Mouse (Mus musculus) stomach, postnatal 0 days (tissue): ENCODE measurements around the gene Lzic. TPM values are rescaled to one million over a fixed set of nuclear protein-coding genes. Genes with fewer than 3 reads are reported as not detected.
A peak's percentile ranks its signal among the peaks of the same experiment; 100 is the strongest.
"Not testable (repeated sequence)": the region's sequence is repeated elsewhere in the genome, so short reads cannot be mapped to it uniquely, and the experiment has no call there.

Experiments used
- ATAC-seq: fragments of 200-750 bp; cut with Nextera tagmentation; 2 replicates; pipeline ENCODE4 v1.8.0; 2017; ENCODE audit not compliant: low FRiP score, low TSS enrichment
- DNase-seq: peaks from one replicate; pipeline ENCODE4 v3.0.0-alpha.2; 2016; ENCODE audit warnings: low spot score
- H3K27ac ChIP-seq: fragments of 300-500 bp; sonication (generic); replicated peaks from 2 replicates; pipeline ENCODE4 v1.5.1; 2014; ENCODE audit warnings: mild to moderate bottlenecking, control low read depth
- H3K27me3 ChIP-seq: fragments of 300-500 bp; sonication (generic); 2 replicates; pipeline ENCODE4 v1.6.1; 2014; ENCODE audit warnings: low read length; ENCODE audit not compliant: control insufficient read depth, insufficient read depth
- H3K36me3 ChIP-seq: fragments of 300-500 bp; sonication (generic); 2 replicates; pipeline ENCODE4 v1.6.1; 2014; ENCODE audit warnings: low read length, mixed read lengths; ENCODE audit not compliant: control insufficient read depth, insufficient read depth
- H3K4me1 ChIP-seq: fragments of 300-500 bp; sonication (generic); replicated peaks from 2 replicates; pipeline ENCODE4 v1.6.1; 2014; ENCODE audit warnings: antibody characterized with exemption; ENCODE audit not compliant: control insufficient read depth, insufficient read depth
- H3K4me2 ChIP-seq: fragments of 300-500 bp; sonication (generic); replicated peaks from 2 replicates; pipeline ENCODE4 v1.6.1; 2014; ENCODE audit warnings: low read depth, mild to moderate bottlenecking, control low read depth, moderate library complexity
- H3K4me3 ChIP-seq: fragments of 300-500 bp; sonication (generic); 2 replicates; pipeline ENCODE4 v1.5.1; 2014; ENCODE audit warnings: low read depth, low read length, control low read depth
- H3K9ac ChIP-seq: fragments of 300-500 bp; sonication (generic); 2 replicates; pipeline ENCODE4 v1.6.1; 2014; ENCODE audit warnings: mild to moderate bottlenecking, low read length, control low read depth, mixed read lengths
- H3K9me3 ChIP-seq: fragments of 300-500 bp; sonication (generic); 2 replicates; pipeline ENCODE4 v1.6.1; 2016; ENCODE audit warnings: low read length; ENCODE audit not compliant: control insufficient read depth
- CTCF ChIP-seq: IDR thresholded peaks from 2 replicates; pipeline ENCODE4 v1.5.1; 2016; ENCODE audit warnings: antibody characterized with exemption, low read depth, mild to moderate bottlenecking, moderate library complexity
- EP300 ChIP-seq: optimal IDR thresholded peaks from 2 replicates; pipeline ENCODE3; 2016; ENCODE audit warnings: antibody characterized with exemption
- WGBS: fragments of 180-500 bp; shearing (Covaris S2); extraction: QIAGEN DNeasy Blood & Tissue Kit; methylation state at CpG from one replicate; pipeline ENCODE4 v1.1.7; 2014; 5-methylcytosine and 5-hydroxymethylcytosine counted together
- polyA plus RNA-seq: library from polyadenylated mRNA; unstranded; fragments of >200 nt; fragmentation: Nextera tagmentation; extraction: Ambion mirVana; gene quantifications from 2 replicates; pipeline ENCODE4 v1.2.1, GENCODE M21; 2015

Gene Lzic
- polyA plus RNA-seq, 1 experiment from 2014 or later, result 22.5 TPM

DNA sequence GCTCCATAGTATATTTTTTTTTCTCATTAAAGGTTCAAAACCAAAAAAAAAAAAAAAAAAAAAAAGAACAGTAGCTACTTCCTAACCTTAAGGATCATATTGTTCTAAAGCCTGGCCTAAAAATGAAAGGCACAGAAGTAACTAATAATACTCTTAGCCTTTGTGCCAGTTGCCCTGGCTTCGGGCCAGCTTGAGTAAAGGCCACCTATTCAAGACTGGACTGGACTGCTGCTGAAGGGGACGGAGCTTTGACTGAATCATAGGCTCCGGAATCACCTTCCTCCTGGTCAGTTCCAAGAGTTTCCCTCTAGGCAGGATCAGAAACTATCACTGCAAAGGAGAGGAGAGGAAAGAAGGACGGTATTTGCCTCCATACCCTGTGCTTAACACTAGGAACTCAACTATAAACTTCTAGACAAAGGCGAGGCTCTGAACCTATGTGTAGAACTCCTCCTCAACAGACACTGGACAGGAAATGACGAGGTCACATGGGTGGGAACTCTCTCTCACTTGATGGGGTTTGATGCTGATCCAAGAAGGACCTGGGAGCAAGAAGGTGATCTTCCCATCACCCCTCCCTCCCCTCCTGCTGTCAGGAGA, 27.1 kb upstream of the Lzic start:
- peak; percentile 74 for DNase-seq

DNA sequence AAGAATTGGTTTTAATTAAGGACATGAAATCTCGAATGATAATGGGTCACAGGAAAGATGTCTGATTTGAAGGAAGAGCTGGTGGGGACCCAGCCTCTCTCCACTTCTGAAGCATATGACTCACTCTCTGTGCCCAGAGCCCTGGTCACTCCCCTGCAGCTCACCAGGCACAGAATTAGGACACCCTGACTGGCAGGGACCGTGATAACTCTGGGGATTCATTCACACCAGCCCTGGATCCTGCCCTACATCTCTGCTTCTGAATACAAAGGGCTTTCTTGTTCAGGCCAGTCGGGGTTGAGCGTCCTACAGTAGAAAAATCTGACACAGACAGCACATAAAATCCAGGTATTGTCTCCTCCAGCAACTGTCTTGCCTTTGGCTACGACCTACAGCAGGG, 26.5 kb upstream of the Lzic start:
- H3K9me3 ChIP-seq, result no peaks in the 10 kb centered on the region
- TF ChIP-seq EP300, result no peak
- no peak for TF ChIP-seq CTCF
- no peak overlapping the region for H3K4me3 ChIP-seq
- H3K4me1 ChIP-seq, result no peaks in the 10 kb centered on the region
- peak overlapping the region; percentile 35 for H3K27ac ChIP-seq
- no peaks in the 10 kb centered on the region for H3K36me3 ChIP-seq
- ATAC-seq (no peak), DNase-seq (no peak)
- H3K4me2 ChIP-seq, result no peak overlapping the region
- H3K9ac ChIP-seq, result no peak overlapping the region
- 58% methylated on average over 5 of the region's 5 CpGs for WGBS
- no peaks in the 10 kb centered on the region for H3K27me3 ChIP-seq

More for the DNA sequence above, 27.1 kb upstream of the Lzic start:
- Histone ChIP-seq H3K9ac (no peak overlapping the region), H3K27me3 (no peaks in the 10 kb centered on the region), H3K4me3 (no peak overlapping the region), H3K4me1 (no peaks in the 10 kb centered on the region), H3K36me3 (no peaks in the 10 kb centered on the region), H3K9me3 (no peaks in the 10 kb centered on the region), H3K27ac (peak overlapping the region; percentile 35; the same call in 1 of the 2 replicates), H3K4me2 (no peak overlapping the region)
- WGBS, result 62% methylated on average over 6 of the region's 6 CpGs
- ATAC-seq, result peak; percentile 76
- no peak for TF ChIP-seq EP300
- TF ChIP-seq CTCF, result no peak

DNA sequence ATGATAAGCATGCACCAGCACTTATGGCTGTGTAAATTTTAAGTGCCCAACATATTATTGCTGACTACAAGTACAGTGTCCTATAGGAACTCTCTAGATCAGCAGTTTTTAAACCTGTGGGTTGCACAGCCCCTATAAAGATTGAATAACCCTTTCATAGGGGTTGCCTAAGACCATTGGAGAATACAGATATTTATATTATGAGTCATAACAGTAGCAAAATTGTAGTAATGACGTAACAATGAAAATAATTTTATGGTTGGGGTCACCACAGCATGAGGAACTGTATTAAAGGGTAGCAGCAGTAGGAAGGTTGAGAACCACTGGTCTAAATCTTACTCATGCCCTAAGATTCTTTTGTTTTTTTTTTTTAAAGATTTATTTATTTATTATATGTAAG, 25.6 kb upstream of the Lzic start:
- H3K9me3 ChIP-seq, result no peaks in the 10 kb centered on the region
- H3K4me2 ChIP-seq, result no peak overlapping the region
- H3K27ac ChIP-seq, result no peak overlapping the region
- no peaks in the 10 kb centered on the region for H3K27me3 ChIP-seq
- TF ChIP-seq CTCF (no peak), EP300 (no peak)
- WGBS, result 78% methylated on average over 1 of the region's 1 CpGs
- ATAC-seq (no peak), DNase-seq (no peak)
- H3K36me3 ChIP-seq, result no peaks in the 10 kb centered on the region
- H3K9ac ChIP-seq, result no peak overlapping the region
- H3K4me1 ChIP-seq, result no peaks in the 10 kb centered on the region
- H3K4me3 ChIP-seq, result no peak overlapping the region

DNA sequence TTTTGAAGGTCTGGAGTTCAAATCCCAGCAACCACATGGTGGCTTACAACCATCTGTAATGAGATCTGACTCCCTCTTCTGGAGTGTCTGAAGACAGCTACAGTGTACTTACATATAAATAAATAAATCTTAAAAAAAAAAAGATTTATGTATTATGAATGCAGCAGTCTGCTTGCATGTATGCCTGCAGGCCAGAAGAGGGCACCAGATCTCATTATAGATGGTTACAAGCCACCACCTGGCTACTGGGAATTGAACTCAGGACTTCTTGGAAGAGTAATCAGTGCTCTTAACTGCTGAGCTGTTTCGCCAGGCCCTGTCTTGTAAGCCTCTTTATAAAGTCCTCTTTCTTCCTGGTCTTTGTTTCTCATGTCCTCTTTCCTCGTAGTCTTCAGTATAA, 24.6 kb upstream of the Lzic start:
- not testable (repeated sequence) for DNase-seq, H3K9ac ChIP-seq, H3K36me3 ChIP-seq, ATAC-seq, H3K4me1 ChIP-seq, H3K27ac ChIP-seq, H3K4me3 ChIP-seq, H3K4me2 ChIP-seq, H3K27me3 ChIP-seq, H3K9me3 ChIP-seq
- 94% methylated on average over 2 of the region's 2 CpGs for WGBS
- TF ChIP-seq CTCF, result peak; percentile 46

DNA sequence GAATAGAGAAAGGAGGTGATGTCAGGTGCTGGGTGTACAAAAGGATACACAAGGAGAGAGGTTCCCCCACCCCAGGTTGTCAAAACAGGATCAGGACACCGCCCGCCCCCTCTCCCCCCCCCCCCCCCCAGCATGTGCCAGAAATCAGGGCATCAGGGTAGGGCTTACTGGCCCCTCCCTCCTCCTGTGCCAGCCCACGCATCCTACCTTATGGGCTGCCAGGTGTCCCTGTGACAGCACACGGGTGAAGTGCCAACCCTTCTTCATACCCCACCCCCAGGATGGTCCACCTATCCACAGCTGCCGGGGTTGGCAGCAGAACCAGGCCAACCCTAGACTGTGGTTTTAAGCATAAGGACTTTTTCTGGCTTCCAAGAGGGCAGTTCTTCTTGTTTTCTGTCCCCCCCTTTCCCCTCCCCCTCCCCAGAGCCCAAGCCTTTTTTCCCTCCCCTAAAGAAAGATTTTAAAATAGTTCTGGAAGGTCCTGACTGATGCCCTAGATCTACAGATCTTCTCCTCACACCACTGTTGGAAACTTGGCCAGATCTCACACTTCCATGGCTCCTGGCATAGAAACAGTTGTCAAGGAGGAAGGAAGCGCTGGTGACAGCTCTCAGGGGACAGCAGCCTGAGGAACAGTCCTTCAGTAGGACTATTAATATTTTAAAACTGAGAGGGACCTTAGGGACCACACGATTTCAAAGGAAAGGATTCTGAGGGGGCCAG, 23.3 kb upstream of the Lzic start:
- Histone ChIP-seq H3K36me3 (no peaks in the 10 kb centered on the region), H3K4me1 (no peaks in the 10 kb centered on the region), H3K4me2 (no peak overlapping the region), H3K9ac (no peak overlapping the region), H3K9me3 (no peaks in the 10 kb centered on the region), H3K27me3 (no peaks in the 10 kb centered on the region), H3K27ac (no peak overlapping the region), H3K4me3 (no peak overlapping the region)
- TF ChIP-seq EP300, result no peak
- no peak for TF ChIP-seq CTCF
- DNase-seq (no peak), ATAC-seq (peak; percentile 14; the same call in 1 of the 2 replicates)
- 48% methylated on average over 6 of the region's 7 CpGs for WGBS

DNA sequence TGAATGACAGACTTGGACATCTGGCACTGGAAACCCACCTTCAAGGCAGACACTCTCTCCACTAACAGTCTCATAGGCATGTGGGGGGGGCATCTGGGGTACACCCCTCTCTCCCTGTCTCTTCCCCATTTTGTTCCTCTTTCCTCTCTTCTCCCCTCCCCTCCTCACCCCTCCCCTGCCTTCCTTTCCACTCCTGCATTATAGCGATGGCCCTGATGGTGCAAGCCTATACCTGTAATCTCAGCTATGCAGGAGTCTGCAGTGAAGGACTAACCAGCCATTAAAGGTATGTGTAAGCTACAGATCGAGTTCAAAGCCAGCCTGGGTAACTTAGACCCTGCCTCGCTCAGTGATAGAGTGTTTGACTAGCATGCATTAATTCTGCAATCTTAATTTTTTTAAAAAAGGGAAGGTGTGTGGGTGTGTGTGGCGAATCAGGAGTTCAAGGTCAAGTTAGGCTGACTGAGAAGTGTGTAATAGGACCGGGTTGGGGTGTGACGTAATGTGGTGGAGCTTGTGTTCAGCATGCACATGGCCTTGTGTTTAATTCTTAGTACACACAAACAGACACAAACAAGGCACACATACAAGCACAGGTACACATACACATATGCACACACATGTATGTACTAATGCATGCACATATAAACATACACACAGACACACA, 22.6 kb upstream of the Lzic start:
- Histone ChIP-seq H3K4me2 (no peak overlapping the region), H3K4me3 (no peak overlapping the region), H3K9ac (no peak overlapping the region), H3K27me3 (no peaks in the 10 kb centered on the region), H3K9me3 (no peaks in the 10 kb centered on the region), H3K27ac (no peak overlapping the region), H3K4me1 (no peaks in the 10 kb centered on the region), H3K36me3 (no peaks in the 10 kb centered on the region)
- no peak for ATAC-seq
- 69% methylated on average over 6 of the region's 6 CpGs for WGBS
- TF ChIP-seq CTCF (no peak), EP300 (no peak)
- DNase-seq, result no peak
